Mouse (Mus musculus) left cerebral cortex, adult 18-20 months (tissue): ENCODE measurements around the gene Rgn. TPM values are rescaled to one million over a fixed set of nuclear protein-coding genes. Genes with fewer than 3 reads are reported as not detected.

ENCODE experiments used
- DNase-seq, 2 experiments: peaks; one replicate each; pipeline ENCODE4 v3.0.0; 2021 to 2022; ENCODE audit warnings: low spot score in 2 of 2, mixed read lengths in 1 of 2
- long read RNA-seq, 2 experiments: library from polyadenylated mRNA; stranded (forward); transcript quantifications; one replicate each; pipeline ENCODE4 v2.0.0; 2021
- total RNA-seq, 2 experiments: library from RNA; stranded (reverse); gene quantifications; 2 replicates each; pipeline ENCODE4 v1.2.3; 2021

The Rgn gene
- under 1 TPM; 0.23 to 0.35 TPM for total RNA-seq
- long read RNA-seq, experiment 1, partial matches to known transcripts: 0 of 1 reads
- long read RNA-seq, experiment 1, other reads (novel, unspliced or antisense): 1 of 1 reads
- long read RNA-seq, experiment 2, partial matches to known transcripts: 1 of 1 reads
- long read RNA-seq, experiment 2, other reads (novel, unspliced or antisense): 0 of 1 reads

- no peak for DNase-seq
These were observed at the start of gene Rgn for GRCm38 (mm10) chrX:20549532-20549931. TSS of gene Rgn (plus strand) at chrX:20549787.

- DNase-seq: no peak
These were observed 29.2 kb upstream of the Rgn start for GRCm38 (mm10) chrX:20520290-20520939.

GRCm38 (mm10) chrX:20521578-20521977 lies 28.0 kb upstream of the Rgn start:
- no peak for DNase-seq

GRCm38 (mm10) chrX:20532621-20533020 lies 17.0 kb upstream of the Rgn start:
- DNase-seq: no peak

- no peak for DNase-seq
These were observed 5.7 kb upstream of the Rgn start for GRCm38 (mm10) chrX:20543867-20544266.

GRCm38 (mm10) chrX:20547609-20548008 lies 2.0 kb upstream of the Rgn start:
- no peak for DNase-seq

GRCm38 (mm10) chrX:20548011-20548879 lies 1.3 kb upstream of the Rgn start:
- DNase-seq: peak; percentile 2 to 12

GRCm38 (mm10) chrX:20548880-20549440 lies 627 bp upstream of the Rgn start:
- no peak for DNase-seq

- no peak for DNase-seq
These were observed 2.6 kb downstream of the Rgn start for GRCm38 (mm10) chrX:20552199-20552598.

- no peak for DNase-seq
These were observed 12.3 kb downstream of the Rgn start for GRCm38 (mm10) chrX:20561846-20562245.

GRCm38 (mm10) chrX:20563941-20564340 lies 14.4 kb downstream of the Rgn start:
- no peak for DNase-seq

- no peak for DNase-seq
These were observed 21.4 kb downstream of the Rgn start for GRCm38 (mm10) chrX:20571024-20571423.

GRCm38 (mm10) chrX:20572683-20573082 lies 23.1 kb downstream of the Rgn start:
- no peak for DNase-seq

- no peak for DNase-seq
These were observed 24.3 kb downstream of the Rgn start for GRCm38 (mm10) chrX:20573927-20574326.

GRCm38 (mm10) chrX:20587968-20588367 lies 38.4 kb downstream of the Rgn start:
- DNase-seq: no peak

- no peak for DNase-seq
These were observed 58.9 kb downstream of the Rgn start for GRCm38 (mm10) chrX:20608500-20608899.

Other genes with a start within 250 kb of the Rgn start
- gene Rp2, start 185.3 kb upstream of the Rgn start, total RNA-seq: 10 to 100 TPM; 17.5 to 19.0 TPM
- 1 to 10 TPM; 7.2 to 9.1 TPM for gene Jade3, start 124.1 kb upstream of the Rgn start, total RNA-seq
- 10 to 100 TPM; 45.0 to 45.1 TPM for gene Rbm10, start 67.7 kb downstream of the Rgn start, total RNA-seq
- 100 to 1,000 TPM; 146 to 150 TPM for gene Ndufb11, start 67.8 kb downstream of the Rgn start, total RNA-seq
- gene Uba1, start 108.5 kb downstream of the Rgn start, total RNA-seq: 100 to 1,000 TPM; 348 to 355 TPM
- gene Cdk16, start 138.2 kb downstream of the Rgn start, total RNA-seq: 100 to 1,000 TPM; 235 to 249 TPM
- gene Usp11, start 154.1 kb downstream of the Rgn start, total RNA-seq: 100 to 1,000 TPM; 109 to 123 TPM
- gene Araf, start 248.0 kb downstream of the Rgn start, total RNA-seq: 100 to 1,000 TPM; 186 to 189 TPM